Mouse (Mus musculus): Measurements from ENCODE around the gene Mrpl36. TPM values are rescaled to one million over a fixed set of nuclear protein-coding genes. Genes with fewer than 3 reads are reported as not detected.

The Mrpl36 gene
- polyA plus RNA-seq, 1 experiment from 2014 or later = 81.1 TPM

GRCm38 (mm10) chr13:73347922-73348650 lies 19.8 kb downstream of the Mrpl36 start:
- Histone ChIP-seq H3K9ac (no peak overlapping the region), H3K4me3 (no peak overlapping the region), H3K4me2 (no peak overlapping the region), H3K27me3 (no peaks in the 10 kb centered on the region), H3K36me3 (no peaks in the 10 kb centered on the region), H3K27ac (replicated peaks) (no peak overlapping the region), H3K4me1 (replicated peaks) (no peaks in the 10 kb centered on the region), H3K9me3 (no peaks in the 10 kb centered on the region)
- WGBS = 85% methylated on average over 7 of the region's 7 CpGs
- no peak for ATAC-seq (ENCODE audit: low FRiP score, low read depth)

- no peak for ATAC-seq (ENCODE audit: low FRiP score, low read depth)
- Histone ChIP-seq H3K27ac (replicated peaks) (no peak overlapping the region), H3K27me3 (no peaks in the 10 kb centered on the region), H3K4me3 (no peak overlapping the region), H3K36me3 (no peaks in the 10 kb centered on the region), H3K9me3 (no peaks in the 10 kb centered on the region), H3K4me2 (no peak overlapping the region), H3K4me1 (replicated peaks) (no peaks in the 10 kb centered on the region), H3K9ac (no peak overlapping the region)
- WGBS = 86% methylated on average over 9 of the region's 9 CpGs
Measured at GRCm38 (mm10) chr13:73350741-73351140, 22.4 kb downstream of the Mrpl36 start.

GRCm38 (mm10) chr13:73351910-73352309 lies 23.6 kb downstream of the Mrpl36 start:
- no peaks in the 10 kb centered on the region for H3K9me3 ChIP-seq
- 71% methylated on average over 3 of the region's 3 CpGs for WGBS

GRCm38 (mm10) chr13:73352491-73352890 lies 24.2 kb downstream of the Mrpl36 start:
- Histone ChIP-seq H3K4me1 (replicated peaks) (no peaks in the 10 kb centered on the region), H3K4me3 (no peak overlapping the region)
- ATAC-seq (ENCODE audit: low FRiP score, low read depth) = no peak

More at GRCm38 (mm10) chr13:73351910-73352309, 23.6 kb downstream of the Mrpl36 start:
- H3K36me3 ChIP-seq = no peaks in the 10 kb centered on the region
- H3K27ac ChIP-seq (replicated peaks) = no peak overlapping the region
- H3K9ac ChIP-seq = no peak overlapping the region
- no peak for ATAC-seq (ENCODE audit: low FRiP score, low read depth)
- H3K4me2 ChIP-seq = no peak overlapping the region
- H3K4me3 ChIP-seq = no peak overlapping the region
- H3K27me3 ChIP-seq = no peaks in the 10 kb centered on the region
- no peaks in the 10 kb centered on the region for H3K4me1 ChIP-seq (replicated peaks)

GRCm38 (mm10) chr13:73357106-73357505 lies 28.8 kb downstream of the Mrpl36 start:
- Histone ChIP-seq H3K9me3 (no peaks in the 10 kb centered on the region), H3K36me3 (no peaks in the 10 kb centered on the region), H3K4me3 (no peak overlapping the region), H3K9ac (no peak overlapping the region), H3K27me3 (no peaks in the 10 kb centered on the region), H3K27ac (replicated peaks) (no peak overlapping the region), H3K4me1 (replicated peaks) (0 out of 2 replicates have a peak, but pooled peaks cover 3% of the 10 kb centered on the region), H3K4me2 (no peak overlapping the region)
- 86% methylated on average over 3 of the region's 3 CpGs for WGBS
- no peak for ATAC-seq (ENCODE audit: low FRiP score, low read depth)

More at GRCm38 (mm10) chr13:73352491-73352890, 24.2 kb downstream of the Mrpl36 start:
- Histone ChIP-seq H3K4me2 (no peak overlapping the region), H3K27ac (replicated peaks) (no peak overlapping the region), H3K9me3 (no peaks in the 10 kb centered on the region), H3K36me3 (no peaks in the 10 kb centered on the region), H3K27me3 (no peaks in the 10 kb centered on the region), H3K9ac (no peak overlapping the region)

- WGBS = 87% methylated on average over 4 of the region's 4 CpGs
- H3K27ac ChIP-seq (replicated peaks) = no peak overlapping the region
- no peaks in the 10 kb centered on the region for H3K9me3 ChIP-seq
- no peak overlapping the region for H3K9ac ChIP-seq
- no peak for ATAC-seq (ENCODE audit: low FRiP score, low read depth)
- H3K4me3 ChIP-seq = no peak overlapping the region
- no peak overlapping the region for H3K4me2 ChIP-seq
- no peaks in the 10 kb centered on the region for H3K36me3 ChIP-seq
- H3K27me3 ChIP-seq = no peaks in the 10 kb centered on the region
- H3K4me1 ChIP-seq (replicated peaks) = no peaks in the 10 kb centered on the region
Measured at GRCm38 (mm10) chr13:73373367-73373766, 45.1 kb downstream of the Mrpl36 start.

- no peak for ATAC-seq (ENCODE audit: low FRiP score, low read depth)
- no peaks in the 10 kb centered on the region for H3K36me3 ChIP-seq
- 57% methylated on average over 2 of the region's 2 CpGs for WGBS
- no peak overlapping the region for H3K4me2 ChIP-seq
- H3K27me3 ChIP-seq = no peaks in the 10 kb centered on the region
- no peak overlapping the region for H3K27ac ChIP-seq (replicated peaks)
- no peak overlapping the region for H3K9ac ChIP-seq
- no peaks in the 10 kb centered on the region for H3K9me3 ChIP-seq
- H3K4me1 ChIP-seq (replicated peaks) = no peaks in the 10 kb centered on the region
- no peak overlapping the region for H3K4me3 ChIP-seq
Measured at GRCm38 (mm10) chr13:73374612-73375011, 46.3 kb downstream of the Mrpl36 start.

- 71% methylated on average over 9 of the region's 9 CpGs for WGBS
- Histone ChIP-seq H3K36me3 (no peaks in the 10 kb centered on the region), H3K4me3 (no peak overlapping the region), H3K9me3 (no peaks in the 10 kb centered on the region), H3K27ac (replicated peaks) (no peak overlapping the region), H3K4me1 (replicated peaks) (no peaks in the 10 kb centered on the region), H3K27me3 (no peaks in the 10 kb centered on the region), H3K4me2 (no peak overlapping the region), H3K9ac (no peak overlapping the region)
- ATAC-seq (ENCODE audit: low FRiP score, low read depth) = no peak
Measured at GRCm38 (mm10) chr13:73377637-73378036, 49.3 kb downstream of the Mrpl36 start.

Other genes starting within 250 kb of the Mrpl36 start
- 3.6 and 5.7 TPM in 2 replicates for gene Irx4, start 68.0 kb upstream of the Mrpl36 start, polyA plus RNA-seq (2015; fragmentation: Nextera tagmentation; extraction: Ambion mirVana)
- 437 and 439 TPM in 2 replicates for gene Ndufs6, start within 50 bp of the Mrpl36 start, polyA plus RNA-seq (2015; fragmentation: Nextera tagmentation; extraction: Ambion mirVana)
- gene Lpcat1, start 138.7 kb downstream of the Mrpl36 start, polyA plus RNA-seq (2015; fragmentation: Nextera tagmentation; extraction: Ambion mirVana) = 68.1 and 74.3 TPM in 2 replicates
- gene Slc6a3, start 208.2 kb downstream of the Mrpl36 start, polyA plus RNA-seq (2015; fragmentation: Nextera tagmentation; extraction: Ambion mirVana) = 0.23 and 0.33 TPM in 2 replicates

Data from hindbrain, embryonic 15.5 days (tissue).